Mouse (Mus musculus) cerebellum, adult 11-12 months (tissue): ENCODE results near the gene Rasa4.
"Not testable (repeated sequence)": the region's sequence is repeated elsewhere in the genome, so short reads cannot be mapped to it uniquely, and the experiment has no call there.

Experiments used
- DNase-seq: peaks from one replicate; pipeline ENCODE4 v3.0.0; 2022

Gene Rasa4

DNA sequence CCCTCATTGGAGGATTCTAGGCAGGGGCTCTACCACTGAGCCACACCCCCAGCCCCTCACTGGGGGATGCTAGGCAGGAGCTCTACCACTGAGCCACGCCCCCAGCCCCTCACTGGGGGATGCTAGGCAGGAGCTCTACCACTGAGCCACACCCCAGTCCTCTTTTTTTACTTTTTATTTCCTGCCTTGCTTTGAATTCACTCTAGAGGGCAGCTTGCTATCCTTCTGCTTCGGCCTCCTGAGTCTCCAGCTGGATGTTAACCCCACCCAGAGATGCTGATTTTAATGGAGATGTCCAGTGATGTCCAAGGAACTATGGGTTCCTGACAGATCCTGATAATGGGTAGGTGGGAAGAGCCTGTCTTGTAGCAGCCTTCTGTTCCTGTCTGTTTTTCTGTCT lies 14.3 kb upstream of the Rasa4 start:
- no peak for DNase-seq

DNA sequence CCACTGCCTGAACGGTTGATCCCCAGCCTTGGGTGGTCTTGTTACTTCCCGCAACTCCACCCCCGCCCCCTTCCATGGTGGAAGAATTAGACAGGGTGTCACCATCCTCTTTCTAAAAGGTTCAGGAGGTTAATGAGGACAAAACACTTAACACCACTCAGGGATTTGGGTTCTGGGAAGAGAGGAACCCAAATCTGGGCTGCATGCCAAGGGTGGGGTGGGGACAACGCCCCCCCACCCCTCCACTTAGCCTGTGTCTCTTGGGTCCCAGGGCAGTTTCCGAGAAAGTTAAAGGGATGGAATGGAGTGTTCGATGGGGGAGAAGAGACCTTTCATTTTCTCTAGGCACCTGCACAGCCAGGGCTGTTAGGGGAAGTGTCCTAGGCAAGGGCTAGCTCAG lies 10.7 kb upstream of the Rasa4 start:
- DNase-seq: no peak

DNA sequence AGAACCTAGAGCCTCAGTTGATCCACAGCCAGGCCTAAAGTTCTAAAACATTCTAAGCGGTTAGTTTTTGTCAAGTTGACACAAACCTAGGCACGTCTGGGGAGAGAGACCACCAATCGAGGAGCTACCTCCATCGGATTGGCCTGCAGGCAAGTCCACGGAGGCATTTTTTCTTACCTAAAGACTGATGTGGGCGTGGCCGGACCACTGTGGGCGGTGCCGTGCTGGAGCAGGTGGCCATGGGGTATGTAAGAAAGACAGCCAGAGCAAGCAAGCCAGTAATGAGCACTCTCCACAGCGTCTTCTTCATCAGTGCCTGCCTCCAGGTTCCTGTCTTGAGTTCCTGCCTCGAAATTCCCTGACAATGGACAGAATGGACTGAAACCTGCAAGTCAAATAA lies 10.2 kb upstream of the Rasa4 start:
- DNase-seq: no peak

DNA sequence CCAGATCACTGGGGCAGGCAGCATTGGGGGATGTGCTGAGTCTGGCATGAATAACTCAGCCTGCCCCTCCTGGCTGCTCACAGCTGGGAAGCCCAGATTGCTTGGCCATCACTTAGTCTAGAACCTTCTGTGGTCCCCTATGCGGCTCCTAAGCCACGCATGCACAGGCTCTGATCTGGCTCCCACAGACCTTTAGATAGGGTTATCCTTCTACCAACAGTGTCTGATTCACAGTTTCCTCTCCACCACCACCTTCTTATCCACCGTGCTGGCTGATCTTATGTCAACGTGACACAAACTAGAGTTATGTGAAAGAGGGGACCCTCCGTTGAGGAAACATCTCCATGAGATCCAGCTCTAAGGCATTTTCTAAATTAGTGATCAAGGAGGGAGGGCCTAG lies 8.6 kb upstream of the Rasa4 start:
- no peak for DNase-seq

DNA sequence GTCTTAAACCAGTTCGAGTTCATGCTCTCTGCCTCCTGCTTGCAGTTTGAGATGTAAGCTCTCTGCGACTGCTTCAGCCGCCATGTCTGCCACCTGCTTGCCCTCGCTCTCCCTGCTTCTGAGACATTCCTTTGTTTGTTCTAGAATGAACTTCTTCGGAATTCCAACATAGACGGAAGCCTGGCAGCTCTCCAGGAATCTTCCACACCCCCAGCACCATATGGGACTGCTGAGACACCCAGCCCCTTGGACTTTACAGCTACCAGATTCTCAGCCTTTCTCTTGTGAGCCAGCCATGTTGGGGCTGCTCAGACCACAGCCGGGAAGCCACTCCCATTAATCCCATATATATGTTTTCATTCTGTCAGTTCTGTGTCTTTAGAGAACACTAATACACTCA lies 7.4 kb upstream of the Rasa4 start:
- DNase-seq: no peak

DNA sequence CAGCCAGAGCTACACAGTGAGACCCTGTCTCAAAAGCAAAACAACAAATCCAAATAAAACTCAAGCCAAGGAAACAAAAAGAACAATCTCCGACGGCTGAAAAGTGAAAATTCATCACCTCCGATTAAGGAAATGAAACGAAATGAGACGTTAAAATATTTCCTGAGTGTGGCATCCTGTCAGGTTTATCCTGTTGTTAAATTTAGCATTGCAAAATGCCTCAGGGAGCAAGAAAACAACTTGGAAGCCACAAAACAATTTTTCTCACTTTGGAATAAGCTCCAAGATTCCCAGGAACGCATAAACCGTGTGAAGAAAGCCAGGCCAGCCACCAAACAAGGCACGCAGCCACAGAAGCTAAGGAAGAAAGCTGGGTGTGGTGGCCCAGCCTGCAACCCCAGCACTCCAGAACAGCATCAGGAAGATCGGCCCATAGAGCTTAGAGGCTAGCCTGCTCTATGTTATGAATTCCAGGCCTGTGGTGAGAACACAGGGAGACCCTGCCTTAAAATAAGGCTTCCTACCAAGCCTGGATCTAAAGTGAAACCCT lies 6.6 kb upstream of the Rasa4 start:
- no peak for DNase-seq

DNA sequence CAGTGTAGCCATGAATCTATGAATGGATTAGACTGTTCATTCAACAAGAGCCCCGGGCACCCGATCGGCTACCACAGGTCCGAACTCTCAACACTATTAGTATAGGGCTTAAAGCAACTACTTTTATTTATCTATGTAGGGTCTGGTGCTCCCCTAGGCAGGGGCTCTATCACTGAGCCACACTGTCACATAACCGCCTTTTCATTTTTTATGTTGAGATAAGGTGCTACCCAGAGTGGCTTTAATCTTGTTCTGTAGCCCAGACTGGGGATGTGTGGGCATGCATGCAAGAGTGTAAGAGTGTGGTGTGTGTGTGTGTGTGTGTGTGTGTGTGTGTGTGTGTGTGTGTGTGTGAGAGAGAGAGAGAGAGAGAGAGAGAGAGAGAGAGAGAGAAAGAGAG lies 5.6 kb upstream of the Rasa4 start:
- DNase-seq: no peak

DNA sequence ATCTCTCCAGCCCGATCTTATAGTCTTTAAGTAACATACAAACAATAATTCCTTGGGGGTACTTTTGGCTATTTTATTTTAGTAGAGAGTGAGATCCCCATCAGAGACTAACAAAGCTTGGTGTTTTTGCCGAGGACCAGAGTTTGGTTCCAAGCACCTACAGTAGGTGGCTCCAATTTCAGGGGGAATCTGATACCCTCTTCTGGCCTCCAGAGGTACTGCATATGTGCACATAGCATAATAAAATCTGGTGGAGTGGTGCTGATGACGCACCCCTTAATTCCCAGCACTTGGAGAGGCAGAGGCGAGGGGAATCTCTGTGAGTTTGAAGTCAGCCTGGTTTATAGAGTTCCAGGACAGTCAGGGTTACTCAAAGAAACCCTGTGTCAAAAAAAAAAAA lies 1.4 kb upstream of the Rasa4 start:
- no peak for DNase-seq

DNA sequence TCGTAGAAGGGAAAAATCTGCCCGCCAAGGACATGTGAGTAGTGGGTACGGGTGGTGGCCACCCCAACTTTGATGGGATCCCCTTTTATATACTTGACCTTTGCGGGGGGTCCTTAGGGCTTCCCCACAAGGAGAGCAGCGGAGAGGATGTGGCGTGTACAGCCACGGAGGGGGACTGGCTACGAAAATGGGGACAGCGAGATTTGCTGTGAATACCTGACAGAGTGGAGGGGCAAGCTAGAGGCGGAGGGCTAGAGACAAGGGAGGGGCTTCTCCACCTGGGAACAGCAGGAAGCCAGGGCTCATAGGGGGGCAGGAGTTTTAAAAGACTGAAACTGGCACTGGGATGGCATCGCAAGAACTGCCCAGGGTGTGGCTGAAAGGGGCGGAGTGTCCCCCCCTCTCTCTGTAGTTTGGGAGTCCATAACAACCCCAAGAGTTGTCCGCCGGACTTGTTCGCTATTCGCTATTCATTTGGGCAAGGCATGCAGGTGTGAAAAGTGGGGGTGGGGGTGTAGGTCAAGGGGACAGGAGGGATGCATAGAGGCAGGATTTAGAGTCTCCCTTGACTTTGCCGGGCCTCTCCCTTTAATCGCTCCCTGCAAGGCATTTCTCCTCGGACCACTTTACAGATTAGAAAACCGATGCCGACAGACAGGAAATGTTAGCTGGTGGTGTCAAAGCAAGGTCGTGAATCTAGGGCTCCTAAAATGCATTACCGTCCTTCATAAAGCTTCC lies 597 bp downstream of the Rasa4 start:
- no peak for DNase-seq

DNA sequence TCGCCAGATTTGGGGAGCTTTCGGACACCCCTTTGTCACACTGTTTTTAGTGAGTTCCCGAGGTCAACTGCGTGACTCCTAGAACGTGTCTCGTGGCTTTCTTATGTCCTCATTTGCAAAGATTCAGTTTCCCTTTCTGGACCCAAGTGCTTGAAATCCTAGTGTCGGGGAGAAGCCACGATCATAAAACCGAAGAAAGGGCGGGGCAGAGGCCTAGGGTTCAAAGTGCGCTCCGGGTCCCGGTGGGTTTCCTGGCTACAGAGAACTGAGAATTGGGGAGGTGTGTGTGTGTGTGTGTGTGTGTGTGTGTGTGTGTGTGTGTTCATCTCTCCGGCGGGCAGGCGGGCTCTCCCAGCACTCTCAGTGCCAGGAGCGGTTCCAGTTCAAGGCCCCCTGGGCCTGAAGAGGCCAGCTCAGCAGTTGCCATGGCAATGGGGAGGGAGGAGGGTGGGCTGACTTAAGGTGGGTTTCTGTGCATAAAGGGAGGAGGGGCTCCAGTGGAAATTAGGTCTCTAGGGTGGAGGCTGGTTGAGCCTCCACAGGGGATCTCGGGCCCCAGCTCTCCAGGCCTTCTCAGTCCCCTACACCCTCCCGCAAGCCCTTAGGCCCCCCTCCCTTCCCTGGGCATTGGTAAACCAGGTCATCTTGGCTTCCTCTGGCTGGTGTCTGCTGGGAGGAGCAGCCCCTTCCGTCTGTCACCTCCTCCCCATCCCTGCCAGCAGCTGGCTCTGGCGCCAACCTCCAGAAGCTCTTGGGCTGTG lies 1.4 kb downstream of the Rasa4 start:
- DNase-seq: peak; percentile 82

DNA sequence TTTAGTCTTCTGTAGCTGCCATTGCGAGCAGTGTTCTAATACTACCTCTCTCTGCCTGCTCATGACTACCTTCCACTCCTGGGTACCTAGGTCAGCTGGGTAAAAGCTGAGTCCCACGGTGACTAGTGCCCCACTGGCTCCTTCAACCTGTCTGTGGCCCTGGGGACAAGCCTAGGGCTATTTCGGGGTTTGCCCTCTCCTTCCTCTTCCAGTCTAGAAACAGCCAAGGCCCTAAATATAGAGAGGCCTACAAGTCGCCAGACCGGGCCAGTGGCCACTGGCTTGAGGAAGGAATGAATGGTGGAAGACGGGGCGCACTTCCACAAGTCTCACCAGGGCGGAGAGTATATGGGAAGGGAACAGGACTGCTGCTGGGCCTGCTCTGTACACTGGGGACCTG lies 2.6 kb downstream of the Rasa4 start:
- no peak for DNase-seq

DNA sequence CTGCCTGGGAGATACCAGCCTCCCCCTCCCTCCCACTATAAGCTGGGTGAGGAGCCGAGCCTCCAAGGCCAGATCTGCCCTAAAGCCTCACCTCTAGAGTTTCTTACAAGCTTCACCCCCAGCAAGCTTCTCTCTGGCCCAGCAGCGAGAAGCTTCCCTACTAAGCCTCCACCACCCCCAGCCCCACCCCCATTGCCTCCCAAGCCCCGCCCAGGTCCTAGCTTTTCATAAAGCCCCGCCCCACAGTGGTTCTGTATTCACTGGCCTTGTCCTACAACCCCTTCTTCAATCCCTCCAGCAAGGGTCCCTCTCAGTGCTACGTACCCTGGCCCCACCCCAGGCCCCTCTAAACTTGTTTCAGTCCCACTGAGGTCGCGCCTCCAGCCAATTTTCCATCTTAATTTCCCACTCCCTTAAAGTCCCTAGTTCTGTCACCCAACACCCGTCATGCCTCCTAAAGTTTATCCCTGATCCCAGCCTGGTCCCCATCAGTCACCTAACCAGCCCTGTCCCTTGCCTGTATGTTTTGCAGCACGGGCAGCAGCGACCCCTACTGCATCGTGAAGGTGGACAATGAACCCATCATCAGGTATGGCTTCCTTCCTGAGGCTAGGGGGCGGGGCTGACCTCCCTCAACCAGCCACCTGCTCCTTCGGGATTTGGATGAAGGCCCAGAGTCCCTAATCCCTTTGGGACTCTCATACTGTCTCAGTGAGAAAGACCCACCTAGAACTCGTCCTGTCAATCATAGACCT lies 5.3 kb downstream of the Rasa4 start:
- DNase-seq: no peak

DNA sequence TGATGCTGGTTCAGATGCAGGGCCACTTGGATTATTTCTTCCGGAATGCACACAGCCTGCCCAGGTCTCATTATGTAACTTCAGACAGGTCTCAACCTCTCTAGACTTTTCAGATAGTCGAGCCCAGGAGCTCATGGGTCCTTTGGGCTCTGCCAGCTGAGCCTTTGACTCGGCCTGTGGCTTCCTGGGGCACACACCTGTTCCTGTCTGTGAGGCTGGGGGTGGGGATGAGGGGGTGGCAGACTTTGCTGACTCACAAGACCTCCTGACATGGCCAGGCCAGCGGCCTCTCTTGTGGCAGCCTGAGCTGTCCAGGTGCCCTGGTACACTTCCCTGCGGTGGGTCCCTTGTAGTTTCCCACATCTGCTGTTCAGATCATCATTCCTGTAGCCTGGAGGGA lies 8.2 kb downstream of the Rasa4 start:
- DNase-seq: no peak

DNA sequence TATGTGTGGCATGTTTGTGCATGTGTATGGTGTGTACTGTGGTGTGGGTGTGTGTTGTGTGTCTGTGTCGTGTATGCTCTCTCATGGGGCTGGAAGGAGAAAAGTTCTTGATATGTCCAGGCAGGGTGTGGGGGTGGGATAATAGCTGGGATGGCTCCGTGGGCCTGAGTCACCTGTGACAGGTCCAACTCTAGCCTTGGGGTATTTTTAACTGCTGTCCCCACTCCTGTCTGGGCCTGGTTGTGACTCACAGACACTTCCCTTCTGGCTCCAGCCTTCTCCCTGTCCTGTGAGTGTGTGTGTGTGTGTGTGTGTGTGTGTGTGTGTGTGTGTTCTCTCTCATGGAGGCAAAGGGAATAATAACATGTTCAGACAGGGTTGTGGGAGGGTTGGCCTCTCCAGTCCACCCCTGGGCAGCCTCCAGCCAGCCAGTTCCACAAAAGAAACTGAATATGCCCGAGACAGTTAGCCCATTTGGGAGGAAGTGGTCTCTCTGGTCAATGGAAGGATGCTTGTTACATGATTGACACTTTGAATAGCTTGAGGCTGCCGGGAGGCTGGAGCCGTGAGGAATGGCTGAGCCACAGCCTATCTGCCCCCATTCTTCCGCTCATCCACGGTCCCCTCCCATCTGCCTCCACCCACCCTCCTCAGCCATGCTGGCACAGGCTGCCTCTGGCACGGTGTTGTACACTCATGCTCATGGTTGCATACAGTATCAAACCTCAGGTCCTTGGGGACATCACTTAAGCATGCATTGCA lies 10.7 kb downstream of the Rasa4 start:
- no peak for DNase-seq

DNA sequence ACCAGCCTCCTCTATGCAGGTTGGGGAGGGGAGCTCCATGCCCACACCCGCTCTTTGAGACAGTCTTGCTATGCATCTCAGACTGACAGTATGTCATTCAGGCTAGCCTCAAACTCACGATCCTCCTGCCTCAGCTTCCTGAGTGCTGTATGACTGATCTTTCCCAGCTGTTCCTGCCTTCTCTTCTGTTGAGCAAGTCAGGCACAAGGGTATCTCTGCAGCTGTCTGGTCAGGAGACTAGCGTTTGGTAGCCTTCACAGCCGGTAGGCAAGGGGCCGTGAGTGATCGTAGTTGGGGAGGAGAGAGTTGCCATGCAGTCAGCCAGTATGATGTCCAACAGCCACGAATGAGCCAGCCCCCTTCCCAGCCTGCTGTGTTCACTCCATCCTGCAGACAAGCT lies 11.4 kb downstream of the Rasa4 start:
- DNase-seq: no peak

DNA sequence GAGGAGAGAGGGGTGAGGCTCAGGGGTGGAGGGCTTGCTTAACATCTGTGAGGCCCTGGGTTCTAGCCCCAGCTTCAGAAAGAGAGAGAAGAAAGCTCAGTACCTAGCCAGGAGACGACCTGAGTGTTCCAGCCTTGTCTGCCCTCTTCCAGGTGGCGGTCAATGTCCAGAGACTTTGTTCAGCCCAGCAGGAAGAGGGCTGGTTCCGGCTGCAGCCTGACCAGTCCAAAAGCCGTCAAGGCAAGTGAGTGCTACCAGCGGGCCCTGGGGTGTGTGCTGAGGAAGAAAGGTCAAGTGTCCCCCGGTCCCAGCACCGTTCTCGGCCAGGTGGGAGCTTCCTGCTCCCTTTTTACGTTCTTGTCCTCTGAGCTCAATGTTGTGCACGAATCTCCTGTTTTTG lies 14.8 kb downstream of the Rasa4 start:
- DNase-seq: no peak

DNA sequence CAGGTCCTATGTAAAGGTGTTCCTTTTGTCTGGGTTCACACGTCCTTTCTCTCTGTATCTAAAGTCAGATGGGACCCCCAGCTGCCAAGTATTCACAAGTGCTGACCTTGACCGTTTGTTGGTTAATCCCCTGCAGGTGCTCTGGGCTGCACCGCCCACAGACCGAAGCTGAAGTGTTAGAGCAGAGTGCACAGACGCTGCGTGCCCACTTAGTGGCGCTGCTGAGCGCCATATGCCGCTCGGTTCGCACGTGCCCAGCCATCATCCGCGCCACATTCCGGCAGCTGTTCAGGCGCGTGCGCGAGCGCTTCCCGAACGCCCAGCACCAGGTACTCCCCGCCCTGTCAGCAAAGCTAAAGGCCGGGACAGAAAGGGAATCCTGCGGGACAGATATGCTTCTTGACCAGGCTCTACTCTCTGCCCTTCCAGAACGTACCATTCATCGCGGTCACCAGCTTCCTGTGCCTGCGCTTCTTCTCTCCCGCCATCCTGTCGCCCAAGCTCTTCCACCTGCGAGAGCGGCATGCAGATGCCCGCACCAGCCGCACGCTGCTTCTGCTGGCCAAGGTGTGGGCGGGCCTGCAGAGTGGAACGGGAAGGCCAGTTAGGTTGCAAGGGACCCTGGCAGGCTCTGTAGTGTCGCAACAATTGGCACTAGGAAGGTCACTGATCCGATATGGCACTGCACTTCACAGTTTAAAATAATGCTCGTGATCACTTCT lies 18.5 kb downstream of the Rasa4 start:
- peak; percentile 78 for DNase-seq

DNA sequence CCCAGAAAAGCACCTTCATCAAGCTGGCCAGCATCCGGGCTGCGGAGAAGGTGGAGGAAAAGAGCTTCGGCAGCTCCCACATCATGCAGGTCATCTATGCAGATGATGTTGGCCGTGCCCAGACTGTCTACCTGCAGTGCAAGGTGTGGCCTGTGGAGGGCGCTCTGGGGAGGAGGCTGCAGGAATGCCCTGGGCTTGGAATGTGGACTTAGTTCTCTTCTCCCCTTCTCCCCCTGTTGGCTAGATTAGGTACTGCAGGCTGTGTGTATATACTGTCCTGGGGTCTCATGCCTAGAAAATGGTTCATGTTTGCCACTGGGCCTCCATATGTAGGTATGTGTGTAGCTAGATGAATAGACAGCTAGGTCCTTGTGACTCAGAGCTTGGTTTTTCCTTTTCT lies 20.8 kb downstream of the Rasa4 start:
- no peak for DNase-seq

DNA sequence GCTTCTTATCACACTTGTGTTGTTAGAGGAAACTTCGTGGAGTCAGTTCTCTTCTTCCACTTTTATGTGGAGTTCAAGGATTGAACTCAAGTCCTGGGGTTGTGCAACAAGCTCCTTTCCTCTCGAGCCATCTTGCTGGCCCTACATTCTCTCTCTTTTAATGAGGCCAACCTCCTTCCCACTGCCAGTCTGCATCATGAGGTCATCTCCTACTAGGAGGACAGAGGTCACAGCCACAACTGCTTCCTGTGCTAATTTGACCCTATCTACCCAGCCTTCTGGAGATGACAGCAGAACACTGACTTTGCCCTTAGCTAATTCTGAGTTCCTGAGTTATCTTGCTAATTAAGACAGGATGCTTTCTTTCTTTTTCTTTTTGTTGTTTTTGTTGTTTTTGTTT lies 24.8 kb downstream of the Rasa4 start:
- no peak for DNase-seq

DNA sequence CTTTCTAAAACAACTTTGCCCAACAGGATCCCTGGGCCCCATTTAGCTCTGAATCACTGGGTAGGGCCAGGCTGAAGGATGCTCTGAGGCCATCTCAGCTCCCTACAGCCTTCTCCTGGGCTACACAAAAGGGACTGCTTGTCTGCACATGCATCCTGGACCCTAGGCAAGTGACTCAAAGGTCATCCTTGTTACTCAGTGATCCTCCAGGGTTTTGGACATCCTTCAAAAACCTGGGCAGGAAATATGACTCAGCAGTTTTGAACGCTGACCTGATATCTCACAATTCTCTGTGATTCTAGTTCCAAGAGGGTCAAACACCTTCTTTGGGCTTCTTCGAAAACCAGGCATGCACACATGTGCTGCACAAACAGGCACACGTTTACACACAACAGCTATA lies 25.3 kb downstream of the Rasa4 start:
- no peak for DNase-seq

DNA sequence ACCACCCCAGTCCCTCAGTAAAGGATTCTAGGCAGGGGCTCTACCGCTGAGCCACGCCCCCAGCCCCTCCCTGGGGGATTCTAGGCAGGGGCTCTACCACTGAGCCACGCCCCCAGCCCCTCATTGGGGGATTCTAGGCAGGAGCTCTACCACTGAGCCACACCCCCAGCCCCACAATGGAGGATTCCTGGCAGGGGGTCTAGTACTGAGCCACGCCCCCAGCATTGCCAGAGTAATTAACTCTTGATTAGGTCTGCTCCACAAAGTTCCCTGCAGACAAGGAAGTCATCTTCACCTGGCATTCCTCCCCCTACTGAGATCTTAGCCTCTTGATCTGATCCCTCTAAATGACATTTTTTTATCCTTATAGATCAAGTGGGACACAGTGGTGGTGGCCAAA lies 29.8 kb downstream of the Rasa4 start:
- not testable (repeated sequence) for DNase-seq
